Mouse (Mus musculus): Measurements from ENCODE around the gene Fam186a.

Fam186a gene

DNA sequence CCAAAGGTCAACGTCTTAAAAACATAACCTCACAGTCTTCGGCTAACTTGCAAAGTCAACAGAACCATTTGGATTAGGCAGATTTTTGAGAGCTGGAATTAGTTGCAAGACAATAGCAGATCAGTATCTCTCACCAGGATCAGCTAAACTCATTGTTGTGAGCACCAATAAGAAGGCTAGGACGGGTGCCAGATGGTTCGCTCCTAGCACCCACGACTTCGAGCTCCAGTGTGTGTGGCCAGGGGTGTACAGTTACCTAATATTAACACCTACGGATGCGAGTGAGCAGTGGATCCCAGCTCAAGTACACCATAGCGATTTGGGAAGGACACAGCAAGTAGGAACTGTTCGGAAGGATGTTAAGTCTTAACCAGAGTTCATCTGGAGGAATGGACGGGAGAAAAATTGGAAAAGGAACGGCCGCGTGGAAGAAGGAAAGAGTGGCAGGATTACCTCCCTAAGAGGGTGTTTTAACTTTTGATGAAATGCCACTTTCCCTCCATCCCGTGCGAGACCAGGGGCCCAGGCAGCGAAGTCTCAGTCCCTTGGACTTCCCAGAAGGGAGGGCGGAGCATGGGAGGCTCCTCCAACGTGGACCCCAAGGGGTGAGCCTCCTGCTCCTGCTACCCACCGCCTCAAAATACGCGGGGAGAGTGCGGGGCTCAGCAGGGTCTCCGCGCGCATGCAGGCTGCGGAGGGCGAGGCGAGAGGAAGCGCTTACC is 92.1 kb downstream of the Fam186a start:
- CTCF ChIA-PET = interaction anchor here (0.6 kb wide), 1 partner anchor 13 kb away, joined by 7 read pairs; no protein-coding TSS in a partner anchor

DNA sequence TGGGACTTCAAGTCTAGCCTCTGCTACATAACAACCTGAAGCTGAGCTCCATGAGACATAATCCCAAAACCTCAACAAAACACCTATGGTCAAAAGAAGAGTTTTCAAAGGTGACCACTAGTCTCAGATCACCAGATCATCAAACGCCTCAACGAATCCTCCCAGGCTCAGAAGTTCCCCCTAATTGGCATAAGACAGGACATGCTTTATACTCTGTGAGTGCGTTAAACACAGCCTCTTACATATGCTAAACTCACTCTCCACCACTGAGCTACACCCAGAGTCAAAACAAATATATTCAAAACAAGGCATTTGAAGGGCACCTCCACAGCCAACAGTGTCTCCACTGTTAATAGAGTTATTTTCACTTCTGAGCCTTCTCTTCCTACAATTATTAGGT is 94.3 kb downstream of the Fam186a start:
- CTCF ChIA-PET = no interaction called here

Measured in spleen, embryonic (tissue).